Mouse (Mus musculus) thymus, postnatal 25 days (tissue): ENCODE results near the gene Babam2.

Experiments
- DNase-seq: peaks from one replicate; pipeline ENCODE4 v3.0.0; 2022

Gene Babam2

GRCm38 (mm10) chr5:31715486-31716150 lies 18.1 kb downstream of the Babam2 start:
- no peak for DNase-seq

GRCm38 (mm10) chr5:31724519-31724918 lies 27.0 kb downstream of the Babam2 start:
- no peak for DNase-seq

GRCm38 (mm10) chr5:31725885-31726284 lies 28.4 kb downstream of the Babam2 start:
- no peak for DNase-seq

DNA sequence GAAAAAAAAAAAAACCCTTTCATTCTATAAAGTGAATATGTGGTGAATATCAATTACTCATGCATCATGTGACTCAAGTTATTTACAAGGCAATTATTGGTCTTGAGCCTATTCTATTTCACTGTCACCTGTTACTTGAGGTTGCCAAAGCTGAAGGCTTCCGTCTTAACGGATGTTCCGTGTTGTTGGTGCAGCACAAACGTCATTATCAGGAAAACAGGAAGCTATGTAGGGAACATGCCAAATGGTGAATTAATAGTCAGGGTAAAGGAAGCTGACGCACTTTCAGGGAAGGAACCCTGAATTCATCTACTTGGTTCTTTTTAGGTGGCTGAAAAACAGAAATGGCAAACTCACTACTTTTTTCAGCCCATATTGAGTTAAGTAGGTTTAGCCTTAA lies 30.0 kb downstream of the Babam2 start:
- no peak for DNase-seq

DNA sequence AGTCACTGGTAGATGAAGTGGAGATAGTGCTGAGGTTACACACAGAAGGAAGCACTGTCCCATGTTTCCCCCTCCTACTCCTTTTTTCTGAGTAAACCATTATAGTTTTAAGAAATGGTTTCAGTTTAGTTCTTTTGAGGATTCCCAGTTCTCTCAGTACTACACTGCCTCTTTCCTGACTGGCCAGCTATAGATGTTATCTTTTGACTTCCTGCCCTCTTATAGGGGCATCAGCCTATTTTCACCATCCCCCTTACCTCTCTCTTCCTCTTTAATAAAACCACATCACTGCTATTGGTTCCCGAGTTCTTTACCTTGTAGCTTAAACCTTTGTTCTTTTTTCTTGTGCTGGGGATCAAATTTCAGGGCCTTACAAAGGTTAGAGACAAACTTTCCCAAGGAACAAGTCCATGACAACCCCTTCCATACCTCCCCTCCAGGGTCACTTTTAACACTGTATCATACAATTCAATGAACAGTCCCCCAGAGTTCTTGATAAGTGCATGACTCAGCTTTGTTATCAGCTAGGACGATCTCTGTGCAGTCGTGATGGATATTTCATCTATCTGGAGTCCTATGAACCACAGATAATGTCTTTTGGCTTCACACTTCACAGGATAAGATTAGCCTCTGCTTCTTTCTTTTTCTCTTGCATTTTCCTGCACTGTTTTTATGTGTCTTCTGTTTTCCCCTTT lies 35.3 kb downstream of the Babam2 start:
- no peak for DNase-seq

DNA sequence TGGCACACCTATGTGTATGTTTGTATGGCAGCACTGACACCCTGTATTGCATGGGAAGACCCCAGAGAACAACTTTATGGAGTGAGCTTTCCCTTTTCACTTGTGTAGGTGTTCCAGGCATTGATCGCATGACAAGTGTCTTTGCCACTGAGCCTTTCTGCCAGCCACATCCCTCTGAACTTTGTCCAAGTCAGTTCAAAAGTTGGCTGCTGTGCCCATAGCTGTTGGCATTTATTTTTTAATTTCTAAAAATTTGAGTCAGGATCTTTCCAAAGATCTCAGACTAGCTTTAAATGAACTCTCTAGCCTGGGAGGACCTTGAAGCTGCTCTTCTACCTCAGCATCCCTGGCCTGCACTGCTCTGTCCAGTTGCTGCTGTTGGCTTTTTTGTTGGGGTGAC lies 44.4 kb downstream of the Babam2 start:
- DNase-seq, result no peak

- DNase-seq, result no peak
Observed at GRCm38 (mm10) chr5:31742521-31743031, 45.1 kb downstream of the Babam2 start.

GRCm38 (mm10) chr5:31749401-31749800 lies 51.9 kb downstream of the Babam2 start:
- no peak for DNase-seq

- DNase-seq, result no peak
Observed at GRCm38 (mm10) chr5:31750231-31750925, 52.9 kb downstream of the Babam2 start.

GRCm38 (mm10) chr5:31750955-31751354 lies 53.5 kb downstream of the Babam2 start:
- no peak for DNase-seq

GRCm38 (mm10) chr5:31754634-31755033 lies 57.1 kb downstream of the Babam2 start:
- no peak for DNase-seq

- no peak for DNase-seq
Observed at GRCm38 (mm10) chr5:31755255-31755654, 57.8 kb downstream of the Babam2 start.

DNA sequence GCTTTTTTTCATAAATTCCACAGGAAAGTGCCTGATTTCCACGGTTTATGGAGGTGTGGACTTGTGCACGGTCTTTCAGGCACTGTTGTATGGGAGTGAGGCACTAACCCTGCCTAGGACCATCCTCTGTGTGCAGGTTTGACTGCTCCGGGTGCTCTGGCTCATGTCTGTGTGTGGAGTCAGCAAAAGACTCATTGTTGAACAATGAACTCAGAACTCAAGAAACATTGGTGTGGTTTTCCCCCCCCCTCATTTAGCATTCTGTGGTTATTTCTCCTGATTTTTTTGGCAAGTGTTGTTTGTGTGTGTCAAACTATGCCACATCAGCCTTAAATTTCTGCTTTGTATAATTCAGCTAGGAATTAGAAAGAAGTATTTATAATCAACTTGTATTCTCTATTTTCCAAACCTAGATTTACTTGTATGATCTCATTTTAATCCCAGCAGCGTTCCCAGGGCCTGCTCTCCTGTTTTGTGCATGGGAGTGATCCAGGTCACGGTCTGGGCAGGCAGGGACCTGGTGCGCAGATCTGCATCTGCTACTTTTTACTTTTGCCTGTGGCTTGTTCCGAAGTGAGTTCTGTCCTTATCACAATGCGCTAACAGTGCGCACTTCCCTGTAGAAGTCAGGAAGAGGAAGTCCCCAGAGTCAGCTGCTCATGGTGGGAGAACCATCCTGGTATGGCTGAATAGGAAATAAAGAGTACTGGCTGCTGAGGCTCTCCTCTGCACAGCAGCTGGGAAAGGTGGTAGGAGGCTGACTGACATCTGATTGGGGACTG lies 61.0 kb downstream of the Babam2 start:
- DNase-seq, result no peak

DNA sequence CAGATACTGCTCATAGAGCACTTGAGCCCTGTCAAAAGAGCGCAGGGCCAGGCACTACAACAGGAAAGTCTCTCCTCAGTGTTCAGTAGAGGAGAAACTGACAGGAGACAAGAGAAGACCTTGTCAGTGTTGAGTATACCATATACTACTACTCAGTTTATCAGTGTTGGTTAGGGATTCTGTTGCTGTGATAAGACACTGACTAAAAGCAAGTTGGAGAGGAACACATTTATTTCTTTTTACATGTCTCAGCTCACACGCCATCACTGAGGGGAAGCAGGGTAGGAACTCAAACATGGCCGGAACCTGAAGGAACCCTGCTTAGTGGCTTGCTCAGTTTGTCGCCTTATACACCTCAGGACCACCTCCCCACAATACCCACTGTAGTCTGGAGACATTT lies 64.4 kb downstream of the Babam2 start:
- DNase-seq, result no peak

GRCm38 (mm10) chr5:31762773-31763172 lies 65.3 kb downstream of the Babam2 start:
- DNase-seq, result no peak

- DNase-seq, result no peak
Observed at GRCm38 (mm10) chr5:31765824-31766223, 68.3 kb downstream of the Babam2 start.

DNA sequence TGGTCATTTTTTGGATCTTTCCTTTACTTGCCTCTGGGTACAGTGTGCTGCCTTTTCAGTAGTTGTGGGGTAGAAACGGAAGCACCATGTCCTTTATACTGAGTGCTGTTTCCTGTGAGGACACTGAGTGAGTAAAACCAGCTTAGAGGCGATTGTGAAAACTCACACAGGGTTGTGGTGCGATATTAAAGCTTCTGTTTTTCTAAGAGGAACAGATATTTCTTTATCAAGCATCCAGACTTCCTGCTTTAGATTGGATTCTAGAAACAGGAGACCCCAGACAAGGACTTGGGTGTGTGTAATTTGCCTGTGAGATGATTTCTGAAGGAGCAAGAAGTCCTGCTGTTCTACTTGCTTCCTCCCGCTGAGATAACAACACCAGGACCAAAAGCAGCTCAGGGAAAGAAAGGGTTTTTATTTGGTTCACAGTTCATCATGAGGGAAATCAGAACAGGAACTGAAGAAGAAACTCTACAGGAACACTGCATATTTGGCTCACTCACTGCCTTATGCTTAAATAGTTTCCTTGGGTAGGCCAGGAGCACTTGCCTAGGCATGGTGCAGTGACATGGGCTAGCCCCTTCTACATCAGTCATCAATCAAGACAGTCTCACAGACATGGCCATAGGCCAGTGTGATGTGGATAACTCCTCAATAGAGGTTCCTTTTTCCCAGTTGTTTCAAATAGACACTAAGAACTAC lies 69.5 kb downstream of the Babam2 start:
- no peak for DNase-seq

DNA sequence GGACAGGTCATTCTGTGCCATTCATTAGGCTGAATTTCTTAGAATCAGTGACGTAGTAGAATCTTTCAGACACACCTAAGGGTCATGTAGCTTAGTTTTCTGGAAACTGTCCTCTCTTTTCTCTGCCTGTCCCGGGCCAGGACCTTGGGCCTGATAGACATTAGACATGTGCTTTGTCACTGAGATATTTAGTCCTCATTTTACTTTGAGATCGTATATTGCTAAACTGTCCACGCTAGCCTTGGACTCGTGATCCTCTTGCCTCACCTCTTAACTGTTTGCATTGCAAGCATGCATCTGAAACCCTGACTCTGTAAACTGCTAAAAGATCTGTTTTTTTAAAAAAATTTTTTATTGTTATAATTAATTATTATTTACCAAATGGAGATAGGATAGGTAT lies 74.0 kb downstream of the Babam2 start:
- no peak for DNase-seq

- no peak for DNase-seq
Observed at GRCm38 (mm10) chr5:31771921-31772320, 74.4 kb downstream of the Babam2 start.

DNA sequence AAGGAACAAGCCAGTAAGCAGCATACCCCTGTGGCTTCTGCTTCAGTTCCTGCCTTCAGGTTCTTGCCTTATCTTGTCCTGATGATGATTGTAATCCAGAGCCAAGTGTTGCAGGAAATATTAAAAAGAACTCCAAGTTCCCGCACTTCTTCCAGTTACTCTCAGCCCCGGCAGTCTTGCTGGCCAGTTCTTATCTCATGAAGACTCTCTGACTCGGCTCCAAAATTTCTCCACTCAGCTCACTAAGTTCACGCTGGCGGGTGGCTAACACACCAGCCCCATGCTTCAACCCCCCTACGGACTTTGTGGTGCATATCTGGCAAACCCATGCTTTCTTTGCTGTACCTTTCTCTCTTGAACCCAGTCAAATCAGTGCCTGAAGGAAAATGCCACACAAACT lies 77.5 kb downstream of the Babam2 start:
- DNase-seq, result no peak

DNA sequence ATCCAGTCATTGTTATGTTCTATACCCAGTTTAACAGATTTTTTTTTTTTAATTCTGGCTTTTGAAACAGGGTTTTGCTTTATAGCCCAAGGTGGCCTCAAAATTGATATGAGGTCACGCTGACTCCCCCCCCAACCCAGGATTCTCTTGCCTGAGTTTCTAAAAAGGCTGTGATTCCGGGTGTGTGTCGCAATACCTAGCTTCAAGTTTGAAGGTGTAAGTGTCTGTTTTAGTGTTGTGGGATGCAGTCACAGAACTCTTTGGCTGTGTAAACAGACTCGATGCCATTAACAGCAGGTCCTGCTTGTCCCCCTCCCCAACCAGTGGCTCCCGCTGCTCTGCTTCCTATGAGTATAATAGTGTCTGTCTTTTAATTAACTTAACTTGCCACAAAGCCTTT lies 84.1 kb downstream of the Babam2 start:
- no peak for DNase-seq

- no peak for DNase-seq
Observed at GRCm38 (mm10) chr5:31787201-31787600, 89.7 kb downstream of the Babam2 start.

GRCm38 (mm10) chr5:31787622-31788021 lies 90.1 kb downstream of the Babam2 start:
- no peak for DNase-seq
